Mouse (Mus musculus): ENCODE measurements around the gene Gm21488.
"Not testable (repeated sequence)": the region's sequence is repeated elsewhere in the genome, so short reads cannot be mapped to it uniquely, and the experiment has no call there.

The Gm21488 gene

GRCm38 (mm10) chrY:27521820-27522219 is at the start of gene Gm21488:
Gene Gm21488, minus strand, starts transcription at chrY:27521920.
- not testable (repeated sequence) for DNase-seq (ENCODE audit: low read depth, low spot score)

All from 3T3-L1 (cell line).